8 mouse cellular contexts compared by ENCODE assay signal in the genomic region with DNA sequence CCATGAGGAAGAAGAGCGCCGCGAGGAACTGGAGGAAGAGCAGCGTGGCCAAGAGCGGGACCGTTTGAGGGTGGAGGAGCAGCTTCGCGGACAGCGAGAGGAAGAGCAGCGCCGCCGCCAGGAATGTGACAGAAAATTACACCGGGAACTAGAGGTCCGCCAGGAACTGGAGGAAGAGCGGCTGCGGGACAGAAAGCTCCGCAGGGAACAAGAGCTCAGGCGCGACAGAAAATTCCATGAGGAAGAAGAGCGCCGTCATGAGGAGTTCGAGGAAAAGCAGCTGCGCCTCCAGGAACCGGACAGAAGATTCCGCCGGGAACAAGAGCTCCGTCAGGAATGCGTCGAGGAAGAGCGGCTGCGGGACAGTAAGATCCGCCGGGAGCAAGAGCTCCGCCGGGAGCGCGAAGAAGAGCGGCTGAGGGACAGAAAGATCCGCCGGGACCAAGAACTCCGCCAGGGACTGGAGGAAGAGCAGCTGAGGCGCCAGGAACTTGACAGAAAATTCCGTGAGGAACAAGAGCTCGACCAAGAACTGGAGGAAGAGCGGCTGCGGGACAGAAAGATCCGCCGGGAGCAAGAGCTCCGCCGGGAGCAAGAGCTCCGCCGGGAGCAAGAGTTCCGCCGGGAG. TPM values are rescaled to one million over a fixed set of nuclear protein-coding genes. Genes with fewer than 3 reads are reported as not detected.
DNase-seq lines count a peak whose midpoint lies in the region; ATAC-seq lines count a peak whose summit lies in the region.

No protein-coding gene starts in this region.

- ATAC-seq in hindbrain, embryonic 12.5 days (ENCODE audit: low FRiP score): no peak
- no peak for ATAC-seq in midbrain, embryonic 11.5 days (ENCODE audit: low FRiP score)

- DNase-seq in thymus, postnatal 4 days: peak; percentile 9
- DNase-seq in thymus, postnatal 25 days: no peak
- DNase-seq in embryonic facial prominence, embryonic 10.5 days (ENCODE audit: low spot score): peak; percentile 67
- peak; percentile 31 for DNase-seq in left cerebral cortex, postnatal 4 days
- peak; percentile 97 for DNase-seq in midbrain, embryonic 11.5 days (ENCODE audit: low spot score, missing footprints)
- DNase-seq in splenic B cell, adult 2 months (ENCODE audit: low read depth, low spot score): peak; percentile 3
- DNase-seq in frontal cortex, postnatal 25 days (ENCODE audit: low spot score in 2 of 2): no peak

- H3K9ac ChIP-seq in hindbrain, embryonic 12.5 days: peak overlapping the region; percentile 36
- peak overlapping the region; percentile 45 for H3K9ac ChIP-seq in midbrain, embryonic 11.5 days (ENCODE audit: low read length)

- peak overlapping the region; percentile 65 for H3K4me3 ChIP-seq in embryonic facial prominence, embryonic 10.5 days
- peak overlapping the region; percentile 54 for H3K4me3 ChIP-seq in hindbrain, embryonic 12.5 days
- H3K4me3 ChIP-seq in midbrain, embryonic 11.5 days (ENCODE audit: low read depth, low read length): peak overlapping the region; percentile 53

- no peaks in the 10 kb centered on the region for H3K9me3 ChIP-seq in embryonic facial prominence, embryonic 10.5 days
- no peaks in the 10 kb centered on the region for H3K9me3 ChIP-seq in hindbrain, embryonic 12.5 days (replicated peaks)
- no peaks in the 10 kb centered on the region for H3K9me3 ChIP-seq in midbrain, embryonic 11.5 days (ENCODE audit: control insufficient read depth, low read length)

- H3K36me3 ChIP-seq in embryonic facial prominence, embryonic 10.5 days (replicated peaks): no peaks in the 10 kb centered on the region
- no peaks in the 10 kb centered on the region for H3K36me3 ChIP-seq in hindbrain, embryonic 12.5 days
- H3K36me3 ChIP-seq in midbrain, embryonic 11.5 days (ENCODE audit: control insufficient read depth, insufficient read depth, low read length): no peaks in the 10 kb centered on the region
- H3K36me3 ChIP-seq in splenic B cell, adult 2 months (ENCODE audit: control insufficient read depth, insufficient read depth, low read length, poor library complexity, severe bottlenecking): no peaks in the 10 kb centered on the region

- intact Hi-C loops in left cerebral cortex, postnatal 4 days (cut with DNase I): loop anchor here (10.0 kb wide), 1 partner anchor 81 kb away; no protein-coding TSS in a partner anchor

- no peak overlapping the region for H3K27ac ChIP-seq in embryonic facial prominence, embryonic 10.5 days (replicated peaks)
- no peak overlapping the region for H3K27ac ChIP-seq in hindbrain, embryonic 12.5 days
- no peak overlapping the region for H3K27ac ChIP-seq in midbrain, embryonic 11.5 days (ENCODE audit: low read depth, low read length)

- peak overlapping the region; percentile 94 for H3K4me2 ChIP-seq in hindbrain, embryonic 12.5 days (replicated peaks)
- H3K4me2 ChIP-seq in midbrain, embryonic 11.5 days: peak overlapping the region; percentile 82

- peaks cover 82% of the 10 kb centered on the region for H3K27me3 ChIP-seq in embryonic facial prominence, embryonic 10.5 days (replicated peaks; ENCODE audit: low read depth, poor library complexity, severe bottlenecking)
- peaks cover 60% of the 10 kb centered on the region for H3K27me3 ChIP-seq in hindbrain, embryonic 12.5 days
- peaks cover 40% of the 10 kb centered on the region for H3K27me3 ChIP-seq in midbrain, embryonic 11.5 days (ENCODE audit: control insufficient read depth, insufficient read depth, low read length)
- H3K27me3 ChIP-seq in splenic B cell, adult 2 months (ENCODE audit: control insufficient read depth, insufficient read depth, low read length, poor library complexity, severe bottlenecking): no peaks in the 10 kb centered on the region

- H3K4me1 ChIP-seq in embryonic facial prominence, embryonic 10.5 days: peaks cover 36% of the 10 kb centered on the region
- peaks cover 24% of the 10 kb centered on the region for H3K4me1 ChIP-seq in hindbrain, embryonic 12.5 days
- peaks cover 4% of the 10 kb centered on the region for H3K4me1 ChIP-seq in midbrain, embryonic 11.5 days (ENCODE audit: control insufficient read depth, insufficient read depth, low read length)

- WGBS in embryonic facial prominence, embryonic 10.5 days: under 1% methylated on average over 54 of the region's 54 CpGs
- under 1% methylated on average over 54 of the region's 54 CpGs for WGBS in hindbrain, embryonic 12.5 days
- under 1% methylated on average over 54 of the region's 54 CpGs for WGBS in midbrain, embryonic 11.5 days

RNA-seq across cellular contexts. Expression of gene Tchh, which starts 4.1 kb away (rescaled TPM):
- polyA plus RNA-seq in embryonic facial prominence, embryonic 10.5 days (2016; fragmentation: Nextera tagmentation; extraction: Ambion mirVana): 0.29 and 0.32 TPM in 2 replicates
- polyA plus RNA-seq in hindbrain, embryonic 12.5 days (2016; fragmentation: Nextera tagmentation; extraction: Ambion mirVana): 1.7 and 1.8 TPM in 2 replicates
- 1 to 10 TPM in 1 of 2 experiments, under 1 TPM in 1; 0.96 to 1.1 TPM for total RNA-seq in left cerebral cortex, postnatal 4 days (2021)
- 0.44 and 1.1 TPM in 2 replicates for polyA plus RNA-seq in midbrain, embryonic 11.5 days (2014; fragmentation: Nextera tagmentation; extraction: Ambion mirVana)

RNA-seq across cellular contexts. Expression of gene Tchhl1, which starts 22.3 kb away (rescaled TPM):
- polyA plus RNA-seq in embryonic facial prominence, embryonic 10.5 days (2016; fragmentation: Nextera tagmentation; extraction: Ambion mirVana): not detected in 2 replicates
- not detected in 2 replicates for polyA plus RNA-seq in hindbrain, embryonic 12.5 days (2016; fragmentation: Nextera tagmentation; extraction: Ambion mirVana)
- total RNA-seq in left cerebral cortex, postnatal 4 days (2021): not detected
- polyA plus RNA-seq in midbrain, embryonic 11.5 days (2014; fragmentation: Nextera tagmentation; extraction: Ambion mirVana): not detected in 2 replicates

RNA-seq across cellular contexts. Expression of gene Rptn, which starts 52.7 kb away (rescaled TPM):
- polyA plus RNA-seq in embryonic facial prominence, embryonic 10.5 days (2016; fragmentation: Nextera tagmentation; extraction: Ambion mirVana): not detected in 2 replicates
- polyA plus RNA-seq in hindbrain, embryonic 12.5 days (2016; fragmentation: Nextera tagmentation; extraction: Ambion mirVana): not detected in 2 replicates
- not detected for total RNA-seq in left cerebral cortex, postnatal 4 days (2021)
- not detected in 2 replicates for polyA plus RNA-seq in midbrain, embryonic 11.5 days (2014; fragmentation: Nextera tagmentation; extraction: Ambion mirVana)

Comparison
In these comparisons a context has a peak if more than half of its experiments do, and no peak if none do; other contexts are left out.
1. DNase-seq: peak in thymus, postnatal 4 days (single experiment), embryonic facial prominence, embryonic 10.5 days (single experiment), left cerebral cortex, postnatal 4 days (single experiment), midbrain, embryonic 11.5 days (single experiment) and splenic B cell, adult 2 months (single experiment); none in thymus, postnatal 25 days (single experiment) and frontal cortex, postnatal 25 days (0 of 2).
2. Peak in every context shown above with its lines, with median percentiles within 50 percentile points of each other: H3K4me3 ChIP-seq.